Mouse (Mus musculus): ENCODE results near the gene Neurog1. TPM values are rescaled to one million over a fixed set of nuclear protein-coding genes. Genes with fewer than 3 reads are reported as not detected.

Neurog1 gene
- 0.33 TPM in 1 of 2 replicates, not detected in the other for polyA plus RNA-seq (2021; fragmentation: Nextera tagmentation)
- long read RNA-seq, experiment 1: 0 reads
- long read RNA-seq, experiment 2: 0 reads

DNA sequence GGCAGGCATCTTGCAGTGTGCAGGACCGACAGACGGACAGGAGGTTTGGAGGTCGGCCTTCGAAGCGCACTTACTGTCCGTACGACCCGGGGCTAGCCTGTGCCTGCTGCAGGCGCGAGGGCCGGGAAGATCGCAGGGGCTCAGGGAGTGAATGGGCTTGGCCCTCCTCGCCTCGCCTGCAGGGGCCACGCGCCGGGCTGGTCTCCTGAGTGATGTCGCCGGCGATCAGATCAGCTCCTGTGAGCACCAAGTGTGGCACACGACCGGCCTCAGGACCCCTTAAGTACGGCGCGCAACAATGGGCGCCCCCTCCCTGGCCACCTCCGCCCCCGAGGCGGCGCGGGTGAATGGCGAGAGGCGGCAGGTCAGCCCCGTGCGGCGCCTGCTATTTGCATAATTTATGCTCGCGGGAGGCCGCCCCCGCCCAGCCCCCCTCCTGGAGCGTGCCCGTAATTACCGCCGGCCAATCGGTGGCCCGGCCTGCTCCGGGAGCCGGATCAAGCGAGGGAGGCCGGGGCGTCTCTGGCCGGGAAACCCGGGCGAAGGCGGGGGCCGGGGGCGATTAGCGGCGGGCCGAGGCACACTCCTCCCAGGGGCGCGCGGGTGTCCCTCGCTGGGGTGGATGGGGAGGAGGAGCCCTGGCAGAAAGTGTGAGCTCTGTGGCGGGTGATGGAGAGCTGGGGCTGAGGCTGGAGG, at the start of gene Neurog1:
TSS of gene Neurog1 (minus strand) at position 240 of the 696 bp plus-strand sequence.

DNA sequence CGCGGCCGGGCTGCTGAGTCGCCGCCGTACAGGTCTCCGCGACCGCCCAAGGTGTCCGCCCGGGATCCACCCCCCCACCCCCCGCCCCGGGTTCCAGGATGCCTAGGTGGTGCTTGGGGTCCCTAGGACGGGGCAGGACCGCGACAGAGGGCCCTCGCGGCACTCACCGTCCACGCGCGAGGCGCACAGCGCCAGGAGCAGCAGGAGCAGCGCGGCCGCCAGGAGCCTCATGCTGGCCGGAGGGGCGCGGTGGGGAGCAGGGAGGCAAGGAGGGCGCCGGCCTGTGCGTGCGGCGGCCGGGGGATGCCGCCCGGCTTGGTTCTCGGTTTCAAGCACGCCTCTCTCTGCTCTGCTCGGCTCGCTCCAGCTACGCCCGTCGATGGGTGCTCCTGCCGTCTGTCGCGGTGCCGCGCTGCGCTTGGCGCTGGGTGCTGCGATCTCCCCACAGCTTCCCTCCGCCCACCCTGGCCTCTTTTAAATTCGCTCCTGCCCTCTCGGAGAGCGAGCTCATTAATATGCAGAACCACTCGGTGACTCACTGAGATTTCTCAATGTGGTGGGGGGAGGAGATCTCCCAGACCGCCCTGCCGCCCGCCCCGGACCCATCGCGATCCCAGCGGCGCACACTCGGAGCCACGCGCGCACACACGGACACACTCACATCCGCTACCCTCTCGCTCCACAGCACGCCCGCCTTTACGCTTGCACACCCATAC, 44.1 kb upstream of the Neurog1 start, which contains the start of gene Cxcl14:
TSS of gene Cxcl14 (minus strand) at position 609 of the 716 bp plus-strand sequence.

Other genes starting within 250 kb of the Neurog1 start
- gene H2afy, start 115.8 kb downstream of the Neurog1 start, polyA plus RNA-seq (2021; fragmentation: Nextera tagmentation): 35.1 and 92.5 TPM in 2 replicates
- 0.96 and 1.4 TPM in 2 replicates for gene Tifab, start 73.3 kb downstream of the Neurog1 start, polyA plus RNA-seq (2021; fragmentation: Nextera tagmentation)
- gene Cxcl14, start 44.4 kb upstream of the Neurog1 start, polyA plus RNA-seq (2021; fragmentation: Nextera tagmentation): 44.6 and 115 TPM in 2 replicates
- gene Gm3045, start 174.4 kb upstream of the Neurog1 start, polyA plus RNA-seq (2021; fragmentation: Nextera tagmentation): 0.08 TPM in 1 of 2 replicates, not detected in the other
- 0.26 TPM in 1 of 2 replicates, not detected in the other for gene Slc25a48, start 186.2 kb upstream of the Neurog1 start, polyA plus RNA-seq (2021; fragmentation: Nextera tagmentation)
- not detected in 2 replicates for gene Il9, start 230.1 kb upstream of the Neurog1 start, polyA plus RNA-seq (2021; fragmentation: Nextera tagmentation)

All from left cerebral cortex, adult 6 months (tissue).